Mouse (Mus musculus) myocyte (in vitro differentiated cells): ENCODE data around the gene Mcu.

Experiments used
- E2F4 ChIP-seq: IDR thresholded peaks from one replicate; pipeline ENCODE4 v1.6.1; 2011; ENCODE audit warnings: mild to moderate bottlenecking, control low read depth, moderate library complexity; ENCODE audit not compliant: insufficient read depth
- MYOD1 ChIP-seq, 3 experiments: IDR thresholded peaks; one replicate each; pipeline ENCODE4 v1.6.1; 2011; ENCODE audit warnings: control low read depth in 2 of 3, low read depth in 2 of 3, mild to moderate bottlenecking in 2 of 3, moderate library complexity in 1 of 3; ENCODE audit not compliant: insufficient read length in 2 of 3, control insufficient read depth in 1 of 3
- MYOG ChIP-seq, 3 experiments: IDR thresholded peaks; one replicate each; pipeline ENCODE4 v1.6.1; 2011; ENCODE audit warnings: control low read depth in 2 of 3, low read depth in 2 of 3, mild to moderate bottlenecking in 2 of 3; ENCODE audit not compliant: insufficient read length in 2 of 3, control insufficient read depth in 1 of 3, insufficient read depth in 1 of 3
- POLR2A ChIP-seq: IDR thresholded peaks from one replicate; pipeline ENCODE4 v1.6.1; 2011; ENCODE audit warnings: low read depth, mild to moderate bottlenecking, control low read depth, moderate library complexity; ENCODE audit not compliant: insufficient read length
- POLR2AphosphoS2 ChIP-seq: IDR thresholded peaks from one replicate; pipeline ENCODE4 v1.6.1; 2011; ENCODE audit warnings: low read depth, control low read depth; ENCODE audit not compliant: insufficient read length
- TCF12 ChIP-seq: IDR thresholded peaks from one replicate; pipeline ENCODE4 v1.6.1; 2011; ENCODE audit warnings: mild to moderate bottlenecking, control low read depth; ENCODE audit not compliant: poor library complexity, insufficient read depth, severe bottlenecking
- USF1 ChIP-seq: IDR thresholded peaks from one replicate; pipeline ENCODE4 v1.6.1; 2011; ENCODE audit warnings: low read depth, mild to moderate bottlenecking, control low read depth, moderate library complexity

DNA sequence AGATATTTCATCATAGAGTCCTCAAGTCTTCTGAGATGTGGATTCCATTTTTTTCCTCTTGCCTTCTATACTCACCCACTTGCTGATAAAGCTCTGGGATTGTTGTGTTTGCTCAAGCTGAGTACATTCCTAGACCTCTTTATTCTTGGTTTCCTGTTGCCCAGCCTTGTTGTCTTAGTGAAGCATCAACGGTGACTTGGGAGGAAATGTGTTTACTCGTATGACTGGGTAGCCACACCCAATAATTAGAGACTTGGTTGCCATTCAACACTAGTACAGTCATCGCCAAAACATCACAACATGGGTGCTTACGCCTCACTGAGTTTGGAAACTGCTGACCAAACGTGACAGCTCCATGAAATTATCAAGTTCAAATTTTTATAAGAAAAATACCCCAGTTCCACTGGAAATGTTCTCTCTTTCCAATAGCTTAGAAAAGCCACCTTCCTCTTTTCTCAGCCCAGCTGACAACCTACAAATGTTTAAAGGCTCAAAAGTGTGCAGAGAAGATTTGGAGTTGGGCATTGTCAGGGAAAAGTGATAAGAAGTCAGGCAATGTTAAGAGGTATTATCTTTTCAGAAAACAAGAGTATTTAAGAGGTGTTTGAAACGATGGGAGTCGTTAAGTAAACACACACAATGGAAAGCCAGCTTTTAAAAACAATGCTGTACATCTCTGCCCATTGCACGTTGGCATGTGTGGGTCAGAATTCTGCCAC, 26.3 kb upstream of the Mcu start:
- TF ChIP-seq POLR2A (no peak), E2F4 (no peak), MYOD1 (IDR thresholded peaks at IDR 0.05; ENCODE audit: control insufficient read depth in 1 of 3, insufficient read length in 2 of 3, low read depth in 2 of 3) (no peak), TCF12 (no peak), POLR2AphosphoS2 (no peak), MYOG (IDR thresholded peaks at IDR 0.05; ENCODE audit: control insufficient read depth in 1 of 3, insufficient read depth in 1 of 3, insufficient read length in 2 of 3, low read depth in 2 of 3) (no peak), USF1 (no peak)
